Mouse (Mus musculus) C2C12 (cell line): ENCODE measurements around the gene Rgs11. TPM values are rescaled to one million over a fixed set of nuclear protein-coding genes. Genes with fewer than 3 reads are reported as not detected.

Experiments
- H3K27me3 ChIP-seq: one replicate; pipeline ENCODE4 v1.6.1; 2011; ENCODE audit not compliant: control insufficient read depth, insufficient read depth, insufficient read length
- H3K36me3 ChIP-seq: one replicate; pipeline ENCODE4 v1.6.1; 2011; ENCODE audit not compliant: control insufficient read depth, insufficient read depth
- H3K4me3 ChIP-seq: one replicate; pipeline ENCODE4 v1.5.1; 2011; ENCODE audit warnings: mild to moderate bottlenecking, control low read depth; ENCODE audit not compliant: poor library complexity, insufficient read depth, severe bottlenecking
- H3K79me2 ChIP-seq: one replicate; pipeline ENCODE4 v1.6.1; 2011; ENCODE audit not compliant: control insufficient read depth, insufficient read depth
- H3K79me3 ChIP-seq: one replicate; pipeline ENCODE4 v1.6.1; 2011; ENCODE audit warnings: low read depth, control low read depth
- H3ac ChIP-seq: one replicate; pipeline ENCODE3; 2011; ENCODE audit warnings: low read depth; ENCODE audit not compliant: control insufficient read depth, insufficient read length
- CEBPB ChIP-seq: IDR thresholded peaks from one replicate; pipeline ENCODE4 v1.6.1; 2011; ENCODE audit warnings: low read depth, mild to moderate bottlenecking, control low read depth, moderate library complexity
- CTCF ChIP-seq: IDR thresholded peaks from one replicate; pipeline ENCODE4 v1.5.1; 2011; ENCODE audit not compliant: control insufficient read depth, insufficient read depth, insufficient read length
- FOSL1 ChIP-seq: IDR thresholded peaks from one replicate; pipeline ENCODE4 v1.8.0; 2011; ENCODE audit warnings: mild to moderate bottlenecking, low read length; ENCODE audit not compliant: poor library complexity, insufficient read depth, severe bottlenecking
- MAX ChIP-seq: IDR thresholded peaks from one replicate; pipeline ENCODE4 v1.6.1; 2011; ENCODE audit warnings: mild to moderate bottlenecking, control low read depth
- MYOD1 ChIP-seq: IDR thresholded peaks from one replicate; pipeline ENCODE4 v1.6.1; 2011; ENCODE audit warnings: low read depth; ENCODE audit not compliant: control insufficient read depth, insufficient read length
- MYOG ChIP-seq: IDR thresholded peaks from one replicate; pipeline ENCODE4 v1.6.1; 2011; ENCODE audit not compliant: control insufficient read depth, insufficient read length; ENCODE audit errors: extremely low read depth
- USF1 ChIP-seq: IDR thresholded peaks from one replicate; pipeline ENCODE4 v1.6.1; 2011; ENCODE audit warnings: low read depth, mild to moderate bottlenecking, control low read depth, moderate library complexity
- polyA plus RNA-seq: library from polyadenylated mRNA; unstranded; fragments of >200 nt; fragmentation: generic; extraction: Trizol; gene quantifications from one replicate; pipeline ENCODE4 v1.2.1, GENCODE M21; 2012; ENCODE audit warnings: missing spikeins

Rgs11 gene
- polyA plus RNA-seq, 1 experiment: not detected

GRCm38 (mm10) chr17:26232863-26233262 lies 30.1 kb downstream of the Rgs11 start:
- Histone ChIP-seq H3K79me3 (no peaks in the 10 kb centered on the region), H3K36me3 (no peaks in the 10 kb centered on the region), H3ac (no peak overlapping the region), H3K4me3 (no peak overlapping the region), H3K79me2 (peaks cover 10% of the 10 kb centered on the region), H3K27me3 (no peaks in the 10 kb centered on the region)
- no peak for TF ChIP-seq MYOD1
- no peak for TF ChIP-seq FOSL1
- no peak for TF ChIP-seq CEBPB
- no peak for TF ChIP-seq MAX
- TF ChIP-seq MYOG: no peak
- no peak for TF ChIP-seq CTCF
- TF ChIP-seq USF1: no peak

- Histone ChIP-seq H3K79me2 (peaks cover 10% of the 10 kb centered on the region), H3K27me3 (no peaks in the 10 kb centered on the region), H3ac (no peak overlapping the region), H3K79me3 (no peaks in the 10 kb centered on the region), H3K36me3 (no peaks in the 10 kb centered on the region), H3K4me3 (no peak overlapping the region)
- no peak for TF ChIP-seq MAX
- no peak for TF ChIP-seq FOSL1
- no peak for TF ChIP-seq CTCF
Observed at GRCm38 (mm10) chr17:26234386-26234785, 31.6 kb downstream of the Rgs11 start.

GRCm38 (mm10) chr17:26235077-26235815 lies 32.5 kb downstream of the Rgs11 start:
- no peak for TF ChIP-seq CEBPB
- TF ChIP-seq MYOG: no peak
- TF ChIP-seq FOSL1: no peak
- no peak for TF ChIP-seq USF1
- TF ChIP-seq MYOD1: no peak
- TF ChIP-seq MAX: no peak
- no peak for TF ChIP-seq CTCF
- Histone ChIP-seq H3K36me3 (no peaks in the 10 kb centered on the region), H3K79me2 (peaks cover 10% of the 10 kb centered on the region), H3K27me3 (no peaks in the 10 kb centered on the region), H3K79me3 (peaks cover 3% of the 10 kb centered on the region), H3ac (no peak overlapping the region), H3K4me3 (no peak overlapping the region)

- TF ChIP-seq CEBPB (peak; percentile 9), CTCF (no peak)
- Histone ChIP-seq H3K79me2 (peaks cover 17% of the 10 kb centered on the region), H3K36me3 (no peaks in the 10 kb centered on the region), H3K27me3 (no peaks in the 10 kb centered on the region), H3ac (no peak overlapping the region), H3K79me3 (peaks cover 3% of the 10 kb centered on the region), H3K4me3 (no peak overlapping the region)
Observed at GRCm38 (mm10) chr17:26237667-26238066, 34.9 kb downstream of the Rgs11 start.

GRCm38 (mm10) chr17:26239551-26239950 lies 36.8 kb downstream of the Rgs11 start:
- H3K27me3 ChIP-seq: no peaks in the 10 kb centered on the region
- H3K36me3 ChIP-seq: no peaks in the 10 kb centered on the region
- H3K4me3 ChIP-seq: no peak overlapping the region
- peaks cover 3% of the 10 kb centered on the region for H3K79me3 ChIP-seq
- no peak overlapping the region for H3ac ChIP-seq
- no peak for TF ChIP-seq MYOD1
- TF ChIP-seq CTCF: no peak
- no peak for TF ChIP-seq FOSL1
- no peak for TF ChIP-seq USF1
- no peak for TF ChIP-seq CEBPB
- TF ChIP-seq MYOG: no peak
- no peak for TF ChIP-seq MAX
- H3K79me2 ChIP-seq: peaks cover 22% of the 10 kb centered on the region
